Mouse (Mus musculus) myocyte (in vitro differentiated cells): ENCODE data around the gene Large1. TPM values are rescaled to one million over a fixed set of nuclear protein-coding genes. Genes with fewer than 3 reads are reported as not detected.

Source experiments
- H3K27me3 ChIP-seq: one replicate; pipeline ENCODE4 v1.6.1; 2011; ENCODE audit not compliant: control insufficient read depth, insufficient read depth, insufficient read length
- H3K36me3 ChIP-seq: one replicate; pipeline ENCODE4 v1.6.1; 2011; ENCODE audit not compliant: control insufficient read depth, insufficient read depth
- H3K4me2 ChIP-seq: one replicate; pipeline ENCODE4 v1.6.1; 2011; ENCODE audit warnings: low read depth, control low read depth
- H3K4me3 ChIP-seq: one replicate; pipeline ENCODE4 v1.5.1; 2011; ENCODE audit warnings: mild to moderate bottlenecking, control low read depth, moderate library complexity
- H3K79me2 ChIP-seq: one replicate; pipeline ENCODE4 v1.6.1; 2011; ENCODE audit not compliant: control insufficient read depth, insufficient read depth
- H3ac ChIP-seq: one replicate; pipeline ENCODE4 v1.6.1; 2011; ENCODE audit not compliant: control insufficient read depth, insufficient read length
- CEBPB ChIP-seq: IDR thresholded peaks from 2 replicates; pipeline ENCODE4 v1.6.1; 2011; ENCODE audit warnings: mild to moderate bottlenecking, moderate library complexity; ENCODE audit not compliant: poor library complexity, insufficient read depth, severe bottlenecking
- E2F4 ChIP-seq: IDR thresholded peaks from one replicate; pipeline ENCODE4 v1.6.1; 2011; ENCODE audit warnings: mild to moderate bottlenecking, control low read depth, moderate library complexity; ENCODE audit not compliant: insufficient read depth
- MAX ChIP-seq: IDR thresholded peaks from one replicate; pipeline ENCODE4 v1.6.1; 2011; ENCODE audit warnings: low read depth, mild to moderate bottlenecking, control low read depth
- MYOD1 ChIP-seq, 3 experiments: IDR thresholded peaks; one replicate each; pipeline ENCODE4 v1.6.1; 2011; ENCODE audit warnings: control low read depth in 2 of 3, low read depth in 2 of 3, mild to moderate bottlenecking in 2 of 3, moderate library complexity in 1 of 3; ENCODE audit not compliant: insufficient read length in 2 of 3, control insufficient read depth in 1 of 3
- MYOG ChIP-seq, 3 experiments: IDR thresholded peaks; one replicate each; pipeline ENCODE4 v1.6.1; 2011; ENCODE audit warnings: control low read depth in 2 of 3, low read depth in 2 of 3, mild to moderate bottlenecking in 2 of 3; ENCODE audit not compliant: insufficient read length in 2 of 3, control insufficient read depth in 1 of 3, insufficient read depth in 1 of 3
- POLR2A ChIP-seq: IDR thresholded peaks from one replicate; pipeline ENCODE4 v1.6.1; 2011; ENCODE audit warnings: low read depth, mild to moderate bottlenecking, control low read depth, moderate library complexity; ENCODE audit not compliant: insufficient read length
- POLR2AphosphoS2 ChIP-seq: IDR thresholded peaks from one replicate; pipeline ENCODE4 v1.6.1; 2011; ENCODE audit warnings: low read depth, control low read depth; ENCODE audit not compliant: insufficient read length
- REST ChIP-seq: IDR thresholded peaks from one replicate; pipeline ENCODE4 v1.6.1; 2011; ENCODE audit warnings: mild to moderate bottlenecking, control low read depth, moderate library complexity; ENCODE audit not compliant: insufficient read depth, insufficient read length
- SRF ChIP-seq: IDR thresholded peaks from one replicate; pipeline ENCODE4 v1.6.1; 2011; ENCODE audit warnings: low read depth; ENCODE audit not compliant: control insufficient read depth, insufficient read length
- TCF12 ChIP-seq: IDR thresholded peaks from one replicate; pipeline ENCODE4 v1.6.1; 2011; ENCODE audit warnings: mild to moderate bottlenecking, control low read depth; ENCODE audit not compliant: poor library complexity, insufficient read depth, severe bottlenecking
- TCF3 ChIP-seq: IDR thresholded peaks from one replicate; pipeline ENCODE4 v1.6.1; 2011; ENCODE audit warnings: low read depth, control low read depth; ENCODE audit not compliant: insufficient read length
- USF1 ChIP-seq: IDR thresholded peaks from one replicate; pipeline ENCODE4 v1.6.1; 2011; ENCODE audit warnings: low read depth, mild to moderate bottlenecking, control low read depth, moderate library complexity
- polyA plus RNA-seq: library from polyadenylated mRNA; unstranded; fragments of >200 nt; fragmentation: generic; extraction: Trizol; gene quantifications from one replicate; pipeline ENCODE4 v1.2.1, GENCODE M21; 2012; ENCODE audit warnings: missing spikeins

Large1 gene
- polyA plus RNA-seq, 1 experiment: 23.2 TPM

GRCm38 (mm10) chr8:73302947-73303346, 50.4 kb downstream of the Large1 start:
- no peak overlapping the region for H3K4me2 ChIP-seq
- H3ac ChIP-seq: no peak overlapping the region
- no peaks in the 10 kb centered on the region for H3K36me3 ChIP-seq
- no peak overlapping the region for H3K4me3 ChIP-seq
- TF ChIP-seq MYOD1 (IDR thresholded peaks at IDR 0.05; ENCODE audit: control insufficient read depth in 1 of 3, insufficient read length in 2 of 3, low read depth in 2 of 3) (no peak), SRF (no peak), POLR2A (no peak), MYOG (IDR thresholded peaks at IDR 0.05; ENCODE audit: control insufficient read depth in 1 of 3, insufficient read depth in 1 of 3, insufficient read length in 2 of 3, low read depth in 2 of 3) (no peak), POLR2AphosphoS2 (no peak), MAX (no peak), TCF3 (no peak), CEBPB (no peak), TCF12 (no peak), USF1 (no peak), E2F4 (no peak), REST (no peak)
- peaks cover 73% of the 10 kb centered on the region for H3K79me2 ChIP-seq
- H3K27me3 ChIP-seq: no peaks in the 10 kb centered on the region

GRCm38 (mm10) chr8:73295531-73295930, 57.8 kb downstream of the Large1 start:
- TF ChIP-seq MYOG (IDR thresholded peaks at IDR 0.05; ENCODE audit: control insufficient read depth in 1 of 3, insufficient read depth in 1 of 3, insufficient read length in 2 of 3, low read depth in 2 of 3) (no peak), CEBPB (0 out of 2 replicates have a peak, but pooled peaks have one; percentile 21)
- H3K4me2 ChIP-seq: no peak overlapping the region
- no peak overlapping the region for H3ac ChIP-seq
- H3K79me2 ChIP-seq: peaks cover 59% of the 10 kb centered on the region
- H3K27me3 ChIP-seq: no peaks in the 10 kb centered on the region
- H3K4me3 ChIP-seq: no peak overlapping the region
- no peaks in the 10 kb centered on the region for H3K36me3 ChIP-seq

- no peak overlapping the region for H3K4me3 ChIP-seq
- TF ChIP-seq POLR2A (no peak), MYOD1 (IDR thresholded peaks at IDR 0.05; ENCODE audit: control insufficient read depth in 1 of 3, insufficient read length in 2 of 3, low read depth in 2 of 3) (peak in 2 of 3 experiments; percentile 44 to 65), MYOG (IDR thresholded peaks at IDR 0.05; ENCODE audit: control insufficient read depth in 1 of 3, insufficient read depth in 1 of 3, insufficient read length in 2 of 3, low read depth in 2 of 3) (peak in 2 of 3 experiments; percentile 57 to 61)
- peaks cover 56% of the 10 kb centered on the region for H3K79me2 ChIP-seq
- no peaks in the 10 kb centered on the region for H3K27me3 ChIP-seq
- H3K36me3 ChIP-seq: no peaks in the 10 kb centered on the region
- H3K4me2 ChIP-seq: peak overlapping the region; percentile 1
- H3ac ChIP-seq: no peak overlapping the region
Observed at GRCm38 (mm10) chr8:73293655-73294054, 59.7 kb downstream of the Large1 start.

- Histone ChIP-seq H3K4me2 (no peak overlapping the region), H3ac (no peak overlapping the region), H3K36me3 (no peaks in the 10 kb centered on the region), H3K79me2 (peaks cover 52% of the 10 kb centered on the region), H3K27me3 (no peaks in the 10 kb centered on the region), H3K4me3 (no peak overlapping the region)
- no peak for TF ChIP-seq MYOG (IDR thresholded peaks at IDR 0.05; ENCODE audit: control insufficient read depth in 1 of 3, insufficient read depth in 1 of 3, insufficient read length in 2 of 3, low read depth in 2 of 3)
- TF ChIP-seq CEBPB: no peak
- TF ChIP-seq MAX: no peak
- no peak for TF ChIP-seq E2F4
- TF ChIP-seq POLR2AphosphoS2: no peak
- TF ChIP-seq SRF: no peak
- TF ChIP-seq POLR2A: no peak
- TF ChIP-seq USF1: no peak
- TF ChIP-seq TCF3: no peak
- TF ChIP-seq MYOD1 (IDR thresholded peaks at IDR 0.05; ENCODE audit: control insufficient read depth in 1 of 3, insufficient read length in 2 of 3, low read depth in 2 of 3): no peak
- no peak for TF ChIP-seq TCF12
- no peak for TF ChIP-seq REST
Observed at GRCm38 (mm10) chr8:73291630-73292029, 61.7 kb downstream of the Large1 start.

GRCm38 (mm10) chr8:73290636-73291035, 62.7 kb downstream of the Large1 start:
- H3K79me2 ChIP-seq: peaks cover 48% of the 10 kb centered on the region
- H3K4me2 ChIP-seq: peak overlapping the region; percentile 35
- TF ChIP-seq POLR2AphosphoS2 (no peak), SRF (no peak), CEBPB (no peak), TCF12 (no peak), USF1 (no peak), E2F4 (no peak), MYOG (IDR thresholded peaks at IDR 0.05; ENCODE audit: control insufficient read depth in 1 of 3, insufficient read depth in 1 of 3, insufficient read length in 2 of 3, low read depth in 2 of 3) (no peak), MYOD1 (IDR thresholded peaks at IDR 0.05; ENCODE audit: control insufficient read depth in 1 of 3, insufficient read length in 2 of 3, low read depth in 2 of 3) (no peak), MAX (no peak), POLR2A (no peak), REST (no peak), TCF3 (no peak)
- no peak overlapping the region for H3K4me3 ChIP-seq
- no peak overlapping the region for H3ac ChIP-seq
- H3K36me3 ChIP-seq: no peaks in the 10 kb centered on the region
- H3K27me3 ChIP-seq: no peaks in the 10 kb centered on the region
